Mouse (Mus musculus) limb, embryonic 14.5 days (tissue): ENCODE measurements at regions not wholly inside any gene's neighbourhood (a gene's known extent, or its start where the extent isn't known, plus 50 kb on each side); places are given as distances from the start of the nearest gene placed in this dataset.

Experiments used
- ATAC-seq: fragments of 200-750 bp; cut with Nextera tagmentation; 2 replicates; pipeline ENCODE4 v1.8.0; 2017; ENCODE audit warnings: low read depth, moderate number of reproducible peaks, moderate TSS enrichment; ENCODE audit not compliant: low FRiP score
- DNase-seq: peaks from one replicate; pipeline ENCODE4 v3.0.0-alpha.2; 2015; ENCODE audit warnings: low spot score
- H3K27ac ChIP-seq: fragments of 300-500 bp; sonication (generic); replicated peaks from 2 replicates; pipeline ENCODE4 v1.5.1; 2014; ENCODE audit warnings: low read depth, mild to moderate bottlenecking, low read length, moderate library complexity, mixed read lengths
- H3K27me3 ChIP-seq: fragments of 300-500 bp; sonication (generic); 2 replicates; pipeline ENCODE4 v1.6.1; 2014; ENCODE audit warnings: low read length, mixed read lengths; ENCODE audit not compliant: control insufficient read depth, insufficient read depth
- H3K36me3 ChIP-seq: fragments of 300-500 bp; sonication (generic); 2 replicates; pipeline ENCODE4 v1.6.1; 2014; ENCODE audit warnings: mild to moderate bottlenecking, low read length, moderate library complexity, mixed read lengths; ENCODE audit not compliant: control insufficient read depth, insufficient read depth
- H3K4me1 ChIP-seq: fragments of 300-500 bp; sonication (generic); 2 replicates; pipeline ENCODE4 v1.6.1; 2014; ENCODE audit warnings: antibody characterized with exemption, low read length, mixed read lengths; ENCODE audit not compliant: control insufficient read depth, insufficient read depth
- H3K4me2 ChIP-seq: fragments of 300-500 bp; sonication (generic); replicated peaks from 2 replicates; pipeline ENCODE4 v1.6.1; 2014; ENCODE audit warnings: low read depth, mild to moderate bottlenecking, low read length, moderate library complexity; ENCODE audit not compliant: severe bottlenecking
- H3K4me3 ChIP-seq: fragments of 300-500 bp; sonication (generic); replicated peaks from 2 replicates; pipeline ENCODE4 v1.5.1; 2014; ENCODE audit warnings: low read length
- H3K9ac ChIP-seq: fragments of 300-500 bp; sonication (generic); 2 replicates; pipeline ENCODE4 v1.6.1; 2014; ENCODE audit warnings: mild to moderate bottlenecking, low read depth, low read length, moderate library complexity; ENCODE audit not compliant: severe bottlenecking
- H3K9me3 ChIP-seq: fragments of 300-500 bp; sonication (generic); 2 replicates; pipeline ENCODE4 v1.6.1; 2016; ENCODE audit warnings: low read length; ENCODE audit not compliant: control insufficient read depth
- POLR2A ChIP-seq: fragments of 200-500 bp; IDR thresholded peaks from 2 replicates; pipeline ENCODE4 v1.8.0; 2012; ENCODE audit warnings: inconsistent platforms, mild to moderate bottlenecking, moderate library complexity, borderline replicate concordance; ENCODE audit not compliant: insufficient read depth, insufficient read length; ENCODE audit errors: extremely low read depth
- WGBS: fragments of 180-500 bp; shearing (Covaris S2); extraction: QIAGEN DNeasy Blood & Tissue Kit; methylation state at CpG from one replicate; pipeline ENCODE4 v1.1.7; 2014; 5-methylcytosine and 5-hydroxymethylcytosine counted together

DNA sequence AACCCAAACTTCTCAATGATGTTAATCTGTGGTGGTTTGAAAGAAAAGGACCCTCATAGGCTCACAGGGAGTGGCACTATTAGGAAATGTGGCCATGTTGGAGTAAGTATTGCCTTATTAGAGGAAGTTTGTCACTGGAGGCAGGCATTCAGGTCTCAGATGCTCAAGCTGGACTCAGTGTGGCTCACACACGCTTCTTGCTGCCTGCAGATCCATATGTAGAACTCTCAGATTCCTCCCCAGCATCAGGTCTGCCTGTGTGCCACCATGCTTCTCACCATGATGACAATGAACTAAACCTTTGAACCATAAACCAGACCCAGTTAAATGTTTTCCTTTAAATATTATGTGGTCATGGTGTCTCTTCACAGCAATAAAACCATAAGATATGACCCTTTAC is 104.7 kb upstream of the Tbl1xr1 start:
- H3K36me3 ChIP-seq = no peaks in the 10 kb centered on the region
- 85% methylated on average over 1 of the region's 1 CpGs for WGBS
- H3K9me3 ChIP-seq = no peaks in the 10 kb centered on the region
- no peak for TF ChIP-seq POLR2A
- H3K27me3 ChIP-seq = no peaks in the 10 kb centered on the region
- H3K9ac ChIP-seq = no peak overlapping the region
- no peaks in the 10 kb centered on the region for H3K4me1 ChIP-seq
- H3K4me3 ChIP-seq = no peak overlapping the region
- no peak overlapping the region for H3K27ac ChIP-seq
- no peak overlapping the region for H3K4me2 ChIP-seq
- ATAC-seq (no peak), DNase-seq (no peak)

DNA sequence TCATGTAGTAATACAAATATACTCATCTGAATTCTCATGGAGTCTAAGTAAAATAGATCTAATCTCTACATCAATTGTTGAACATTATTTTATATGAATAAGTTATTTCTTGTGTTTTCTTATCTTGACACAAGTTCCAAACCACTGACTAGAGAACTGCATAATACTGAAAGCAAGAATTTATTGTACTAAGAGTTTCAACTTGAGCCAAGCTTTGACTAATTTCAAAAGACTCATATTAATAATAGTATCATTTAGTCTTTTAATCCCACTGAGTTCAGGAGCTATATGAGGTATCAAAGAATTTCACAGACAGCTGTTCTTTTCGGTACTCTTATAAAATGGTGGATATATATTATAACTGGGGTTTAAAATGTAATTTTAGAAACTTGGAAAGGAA is 103.3 kb upstream of the Tbl1xr1 start:
- Histone ChIP-seq H3K36me3 (no peaks in the 10 kb centered on the region), H3K9me3 (no peaks in the 10 kb centered on the region), H3K27ac (no peak overlapping the region), H3K4me1 (no peaks in the 10 kb centered on the region), H3K4me3 (no peak overlapping the region), H3K27me3 (no peaks in the 10 kb centered on the region), H3K4me2 (no peak overlapping the region), H3K9ac (no peak overlapping the region)
- WGBS = 70% methylated on average over 1 of the region's 1 CpGs
- ATAC-seq (no peak), DNase-seq (no peak)
- TF ChIP-seq POLR2A = no peak

- no peak for ATAC-seq
- no peak for TF ChIP-seq POLR2A
- no peak for DNase-seq
- Histone ChIP-seq H3K36me3 (no peaks in the 10 kb centered on the region), H3K27me3 (no peaks in the 10 kb centered on the region), H3K27ac (no peak overlapping the region), H3K4me1 (no peaks in the 10 kb centered on the region), H3K9ac (no peak overlapping the region), H3K4me2 (no peak overlapping the region), H3K4me3 (no peak overlapping the region), H3K9me3 (no peaks in the 10 kb centered on the region)
- WGBS = 71% methylated on average over 7 of the region's 7 CpGs
Observed at GRCm38 (mm10) chr3:21973681-21974080, 102.8 kb upstream of the Tbl1xr1 start.

DNA sequence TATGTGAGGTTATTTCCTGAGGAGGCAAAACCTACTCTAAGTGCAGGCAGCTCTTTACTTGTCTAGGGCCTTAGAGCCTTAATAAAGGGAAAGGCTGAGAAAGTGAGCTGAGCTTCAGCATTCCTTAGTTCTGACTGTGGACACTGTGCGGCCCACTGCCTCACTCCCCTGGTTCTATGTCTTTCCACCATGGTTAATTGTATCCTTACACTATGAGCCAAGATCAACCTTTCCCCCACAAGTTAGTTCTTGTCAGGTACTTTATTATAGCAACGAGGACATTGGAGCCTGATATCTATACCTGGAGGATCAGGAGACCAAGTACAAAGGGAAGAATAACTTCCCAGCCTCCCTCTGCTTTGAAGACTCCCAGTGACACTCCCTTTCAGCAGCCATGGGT is 101.7 kb upstream of the Tbl1xr1 start:
- no peak for TF ChIP-seq POLR2A
- Histone ChIP-seq H3K9me3 (no peaks in the 10 kb centered on the region), H3K4me3 (no peak overlapping the region), H3K4me2 (no peak overlapping the region), H3K27me3 (no peaks in the 10 kb centered on the region), H3K27ac (no peak overlapping the region), H3K4me1 (no peaks in the 10 kb centered on the region), H3K9ac (no peak overlapping the region), H3K36me3 (no peaks in the 10 kb centered on the region)
- DNase-seq = no peak
- no peak for ATAC-seq
- 85% methylated on average over 2 of the region's 2 CpGs for WGBS

DNA sequence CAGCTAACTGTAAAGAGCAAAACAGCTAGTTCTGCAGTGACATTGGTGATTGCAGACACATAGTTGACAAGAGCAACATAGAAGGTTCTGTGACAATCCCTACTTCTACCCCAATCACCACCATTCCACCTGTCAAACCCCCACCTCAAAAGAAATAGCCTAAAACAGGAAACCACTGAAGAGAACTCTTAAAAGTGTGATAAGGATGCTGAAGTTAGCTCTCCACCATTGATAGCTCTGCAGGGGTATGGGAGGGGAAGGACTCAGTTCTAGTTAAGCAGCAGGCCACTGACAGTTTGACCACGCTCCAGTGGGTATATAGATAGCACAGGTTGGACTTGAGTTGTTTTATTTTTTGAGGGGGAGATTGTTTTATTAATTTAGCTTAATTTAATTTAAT is 98.7 kb upstream of the Tbl1xr1 start:
- H3K4me1 ChIP-seq = no peaks in the 10 kb centered on the region
- no peaks in the 10 kb centered on the region for H3K36me3 ChIP-seq
- H3K9ac ChIP-seq = no peak overlapping the region
- 87% methylated on average over 1 of the region's 1 CpGs for WGBS
- no peak for DNase-seq
- H3K27me3 ChIP-seq = no peaks in the 10 kb centered on the region
- no peak for ATAC-seq
- H3K9me3 ChIP-seq = no peaks in the 10 kb centered on the region
- no peak overlapping the region for H3K27ac ChIP-seq
- H3K4me3 ChIP-seq = no peak overlapping the region
- TF ChIP-seq POLR2A = no peak
- H3K4me2 ChIP-seq = no peak overlapping the region

DNA sequence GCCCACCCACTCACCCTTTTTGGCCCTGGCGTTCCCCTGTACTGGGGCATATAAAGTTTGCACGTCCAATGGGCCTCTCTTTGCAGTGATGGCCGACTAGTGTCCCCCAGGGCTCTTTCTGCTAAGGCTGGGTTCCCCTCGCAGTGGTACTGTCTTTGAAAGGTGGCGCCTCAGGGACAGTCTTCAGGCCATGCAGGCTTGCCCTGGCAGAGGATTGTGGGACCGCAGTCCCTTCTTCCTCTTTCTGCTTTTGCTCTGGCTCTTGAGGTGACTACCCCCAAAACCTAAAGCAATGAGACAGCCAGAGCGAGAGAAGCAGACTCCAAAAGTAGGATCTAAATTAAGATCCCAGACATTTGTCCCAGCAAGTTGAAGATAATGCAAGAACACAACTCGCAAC is 93.5 kb upstream of the Tbl1xr1 start:
- H3K4me1 ChIP-seq = no peaks in the 10 kb centered on the region
- no peak overlapping the region for H3K27ac ChIP-seq
- no peak overlapping the region for H3K4me2 ChIP-seq
- no peaks in the 10 kb centered on the region for H3K36me3 ChIP-seq
- H3K27me3 ChIP-seq = no peaks in the 10 kb centered on the region
- no peak overlapping the region for H3K9ac ChIP-seq
- WGBS = 86% methylated on average over 8 of the region's 8 CpGs
- ATAC-seq (no peak), DNase-seq (no peak)
- no peaks in the 10 kb centered on the region for H3K9me3 ChIP-seq
- TF ChIP-seq POLR2A = no peak
- no peak overlapping the region for H3K4me3 ChIP-seq
